Mouse (Mus musculus) midbrain, embryonic 10.5 days (tissue): ENCODE measurements around the gene Col1a2. TPM values are rescaled to one million over a fixed set of nuclear protein-coding genes. Genes with fewer than 3 reads are reported as not detected.

ENCODE experiments used
- DNase-seq: peaks from one replicate; pipeline ENCODE4 v3.0.0-alpha.2; 2017; ENCODE audit warnings: low spot score
- H3K27ac ChIP-seq: fragments of 300-500 bp; sonication (generic); replicated peaks from 2 replicates; pipeline ENCODE4 v1.5.1; 2016; ENCODE audit warnings: mild to moderate bottlenecking
- H3K27me3 ChIP-seq: fragments of 300-500 bp; sonication (generic); 2 replicates; pipeline ENCODE4 v1.6.1; 2016; ENCODE audit warnings: low read depth, mild to moderate bottlenecking; ENCODE audit not compliant: poor library complexity, severe bottlenecking
- H3K36me3 ChIP-seq: fragments of 300-500 bp; sonication (generic); 2 replicates; pipeline ENCODE4 v1.6.1; 2016; ENCODE audit warnings: mild to moderate bottlenecking, moderate library complexity
- H3K4me1 ChIP-seq: fragments of 300-500 bp; sonication (generic); 2 replicates; pipeline ENCODE4 v1.6.1; 2016
- H3K4me3 ChIP-seq: fragments of 300-500 bp; sonication (generic); 2 replicates; pipeline ENCODE4 v1.5.1; 2016; ENCODE audit warnings: mild to moderate bottlenecking, moderate library complexity
- H3K9me3 ChIP-seq: fragments of 300-500 bp; sonication (generic); replicated peaks from 2 replicates; pipeline ENCODE4 v1.6.1; 2016; ENCODE audit warnings: mild to moderate bottlenecking
- WGBS: fragments of 180-500 bp; shearing (Covaris S2); methylation state at CpG from one replicate; pipeline ENCODE4 v1.1.7; 2016; 5-methylcytosine and 5-hydroxymethylcytosine counted together
- polyA plus RNA-seq: library from polyadenylated mRNA; unstranded; fragments of >200 nt; fragmentation: Nextera tagmentation; extraction: Ambion mirVana; gene quantifications from 2 replicates; pipeline ENCODE4 v1.2.1, GENCODE M21; 2016

Col1a2 gene
- 84.9 and 139 TPM in 2 replicates for polyA plus RNA-seq

DNA sequence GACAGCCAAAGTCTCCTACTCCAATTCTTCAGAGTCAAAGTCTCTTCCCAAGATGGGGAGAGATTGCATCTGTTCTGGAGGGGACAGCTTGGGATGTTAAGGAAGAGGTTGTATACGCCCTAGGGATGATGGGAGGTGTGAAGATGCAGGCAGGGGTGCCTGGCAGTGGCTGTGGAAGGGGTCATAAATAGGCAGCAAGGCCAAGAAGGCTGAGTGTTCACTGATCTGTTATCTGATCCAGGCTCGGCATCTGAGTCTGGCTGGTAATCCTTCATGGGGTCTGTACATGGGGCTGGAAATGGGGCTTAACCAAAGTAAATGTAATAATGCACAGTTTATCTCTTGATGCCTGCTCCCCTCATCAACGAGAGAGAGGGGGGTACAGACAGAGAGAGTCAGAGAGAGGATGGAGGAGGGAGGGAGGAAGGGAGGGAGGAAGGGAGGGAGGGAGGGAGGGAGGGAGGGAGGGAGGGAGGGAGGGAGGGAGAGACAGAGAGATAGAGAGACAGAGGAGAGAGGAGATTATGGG lies at the start of gene Col1a2:
TSS of gene Col1a2 (plus strand) at position 212 of the 529 bp plus-strand sequence.
- no peaks in the 10 kb centered on the region for H3K36me3 ChIP-seq
- WGBS: 10% methylated on average over 3 of the region's 3 CpGs
- DNase-seq: peak; percentile 15
- H3K27me3 ChIP-seq: peaks cover 48% of the 10 kb centered on the region
- H3K27ac ChIP-seq: peak within 1 kb of the TSS; percentile 42
- peak within 1 kb of the TSS; percentile 58 for H3K4me3 ChIP-seq
- H3K4me1 ChIP-seq: peaks cover 25% of the 10 kb centered on the region
- no peaks in the 10 kb centered on the region for H3K9me3 ChIP-seq

DNA sequence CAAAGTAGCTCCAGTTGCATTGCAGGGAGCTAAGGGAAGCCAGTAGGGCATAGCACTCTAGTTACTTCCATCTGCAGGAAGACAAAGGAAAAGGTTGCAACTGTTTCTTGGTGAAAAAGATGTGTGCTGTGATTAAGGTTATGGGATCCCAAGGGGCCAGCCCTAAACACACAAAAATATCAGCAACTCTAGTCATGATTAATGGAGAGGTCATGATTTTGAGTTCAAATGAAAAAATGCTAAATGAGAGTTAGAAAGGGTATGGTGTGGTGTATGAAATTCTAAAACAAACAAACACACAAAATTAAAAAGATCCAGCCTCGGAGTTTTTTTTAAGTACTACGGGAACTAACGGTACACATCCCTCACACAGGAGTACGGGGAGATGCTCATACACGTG lies 49.1 kb upstream of the Col1a2 start:
- H3K27ac ChIP-seq: peak overlapping the region; percentile 39; the same call in 1 of the 2 replicates
- H3K4me3 ChIP-seq: no peak overlapping the region
- WGBS: 33% methylated on average over 5 of the region's 5 CpGs
- H3K27me3 ChIP-seq: no peaks in the 10 kb centered on the region
- DNase-seq: no peak
- H3K4me1 ChIP-seq: peaks cover 27% of the 10 kb centered on the region
- H3K9me3 ChIP-seq: no peaks in the 10 kb centered on the region
- H3K36me3 ChIP-seq: no peaks in the 10 kb centered on the region

DNA sequence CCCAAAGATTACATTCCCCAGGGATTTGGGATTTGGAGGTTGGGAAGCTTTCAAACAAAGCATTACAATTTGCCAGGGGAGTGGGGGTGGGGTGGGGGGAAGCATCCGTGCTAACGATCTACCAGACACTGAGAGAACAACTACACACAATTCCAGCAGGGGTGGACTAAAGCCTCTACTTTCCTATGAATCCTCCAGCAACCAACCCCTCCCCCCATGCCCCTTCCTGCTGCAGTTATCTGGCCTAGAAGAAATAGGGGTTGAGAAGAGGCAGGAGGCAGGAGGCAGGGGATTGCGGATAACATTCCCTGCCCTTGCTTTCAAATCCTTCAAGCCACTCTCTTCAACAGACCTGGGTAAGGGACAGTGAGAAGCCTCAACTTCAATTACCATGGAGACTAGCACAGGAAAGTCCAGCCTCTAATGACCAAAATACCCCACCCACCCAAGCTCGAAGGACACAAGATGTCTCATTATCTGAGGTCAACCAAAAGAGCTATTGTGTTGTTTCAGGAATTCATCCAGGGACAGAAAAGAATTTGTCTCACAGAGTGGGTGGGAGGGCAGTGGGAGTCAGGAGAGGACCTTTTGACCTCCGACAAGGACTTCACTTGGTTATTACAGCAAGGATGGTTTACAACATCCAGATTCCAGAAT lies 48.5 kb upstream of the Col1a2 start:
- Histone ChIP-seq H3K27me3 (no peaks in the 10 kb centered on the region), H3K27ac (peak overlapping the region; percentile 39; the same call in 1 of the 2 replicates), H3K36me3 (no peaks in the 10 kb centered on the region), H3K4me3 (no peak overlapping the region), H3K4me1 (peaks cover 27% of the 10 kb centered on the region), H3K9me3 (no peaks in the 10 kb centered on the region)
- DNase-seq: peak; percentile 30
- 15% methylated on average over 5 of the region's 5 CpGs for WGBS

DNA sequence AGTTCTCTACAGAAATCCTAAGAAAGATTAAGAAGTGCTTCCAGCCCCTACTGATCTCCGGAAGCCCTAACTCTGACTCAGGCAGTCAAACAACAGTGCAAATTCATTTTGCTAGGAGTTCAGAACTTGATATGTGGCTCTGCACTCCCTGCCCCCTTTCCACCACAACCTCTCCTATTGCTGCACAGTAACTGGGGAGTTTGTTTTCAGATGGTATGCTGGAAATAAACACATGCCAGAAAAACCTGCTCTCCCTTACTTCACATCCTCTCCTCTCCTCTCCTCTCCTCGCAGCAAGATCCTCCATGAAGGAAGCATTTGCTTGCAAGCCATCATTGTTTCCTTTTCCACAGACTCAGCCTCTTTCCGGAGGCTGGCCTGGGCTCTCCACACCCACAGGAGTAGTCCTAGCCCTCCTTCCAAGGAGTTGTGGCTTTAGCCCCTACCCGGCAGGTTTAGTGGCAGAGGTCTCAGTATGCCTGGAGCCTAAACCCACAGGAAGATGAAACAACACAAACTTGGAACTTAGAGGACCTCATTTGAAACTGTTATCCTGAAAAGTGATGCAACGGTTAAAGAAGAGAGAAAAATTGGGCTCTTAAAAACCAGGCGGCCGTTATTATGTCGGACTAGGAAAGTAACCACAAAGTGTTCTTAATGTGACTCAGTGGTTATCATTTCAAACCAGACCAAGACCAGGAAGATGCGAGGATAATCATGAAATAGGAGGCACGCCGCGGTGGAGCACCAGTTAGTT lies 47.7 kb upstream of the Col1a2 start:
- H3K4me1 ChIP-seq: peaks cover 27% of the 10 kb centered on the region
- DNase-seq: no peak
- peak overlapping the region; percentile 50; the same call in 1 of the 2 replicates for H3K27ac ChIP-seq
- H3K9me3 ChIP-seq: no peaks in the 10 kb centered on the region
- no peak overlapping the region for H3K4me3 ChIP-seq
- 67% methylated on average over 12 of the region's 12 CpGs for WGBS
- H3K36me3 ChIP-seq: no peaks in the 10 kb centered on the region
- H3K27me3 ChIP-seq: no peaks in the 10 kb centered on the region

DNA sequence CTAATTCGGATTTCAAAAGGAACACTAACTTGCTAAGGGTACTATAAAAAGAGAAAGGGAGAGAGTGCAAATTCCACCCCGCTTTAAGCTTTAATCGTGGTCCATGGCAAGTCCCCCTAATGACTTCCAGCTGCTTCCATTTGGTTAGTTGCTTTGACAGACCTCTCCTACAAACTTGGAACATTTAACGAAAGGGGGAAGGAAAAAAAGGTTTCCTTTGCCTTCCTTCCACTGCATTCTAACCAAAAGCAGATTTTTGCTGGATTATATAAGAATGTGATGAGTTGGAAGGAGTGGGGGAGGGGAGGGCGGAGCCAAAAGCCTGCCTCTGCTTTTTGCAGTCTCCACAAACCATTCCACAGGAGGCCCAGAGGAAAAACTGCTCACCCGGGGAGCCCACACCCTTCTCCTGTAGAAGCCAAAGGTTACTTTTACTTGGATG lies 47.0 kb upstream of the Col1a2 start:
- H3K4me1 ChIP-seq: peaks cover 27% of the 10 kb centered on the region
- no peaks in the 10 kb centered on the region for H3K27me3 ChIP-seq
- no peak overlapping the region for H3K27ac ChIP-seq
- no peaks in the 10 kb centered on the region for H3K9me3 ChIP-seq
- no peaks in the 10 kb centered on the region for H3K36me3 ChIP-seq
- no peak overlapping the region for H3K4me3 ChIP-seq
- DNase-seq: peak; percentile 32
- 27% methylated on average over 6 of the region's 6 CpGs for WGBS

DNA sequence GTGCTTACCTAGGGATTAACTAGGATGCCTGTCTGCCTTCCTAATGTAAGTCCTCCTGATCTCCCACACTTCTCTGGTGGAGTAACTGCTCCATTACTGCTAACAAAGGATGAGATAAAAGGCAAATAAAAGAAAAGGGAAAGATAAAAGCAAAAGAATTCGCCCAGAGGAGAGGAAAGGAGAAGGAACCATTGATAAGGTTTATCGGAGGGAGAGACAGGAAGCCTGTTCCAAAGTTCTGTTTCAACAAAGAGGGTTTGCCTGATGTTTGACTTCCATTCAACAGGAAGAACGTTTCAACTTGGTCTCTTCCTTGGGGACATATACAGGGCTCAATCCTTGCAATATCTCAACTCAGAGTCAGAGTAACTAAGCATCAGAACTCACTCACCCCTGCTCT lies 39.3 kb upstream of the Col1a2 start:
- WGBS: 25% methylated on average over 3 of the region's 3 CpGs

DNA sequence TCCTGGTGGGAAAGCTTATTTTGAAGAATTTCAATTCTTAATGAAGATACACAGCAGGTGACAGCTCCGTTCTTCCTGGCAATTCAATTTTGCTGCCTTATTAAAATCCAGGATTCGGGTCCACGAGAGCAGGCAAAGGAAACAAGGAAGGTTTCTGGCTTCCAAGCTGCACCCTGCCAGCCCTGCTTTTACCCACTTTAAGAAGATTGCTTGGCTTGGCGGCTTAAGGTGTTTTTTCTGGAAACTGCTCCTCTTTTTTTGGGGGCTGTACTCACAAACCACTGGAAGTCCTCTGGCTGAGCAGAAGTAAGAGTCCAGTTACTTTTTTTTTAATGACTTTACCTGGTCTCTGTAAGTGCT lies 21.1 kb upstream of the Col1a2 start:
- Histone ChIP-seq H3K27me3 (no peaks in the 10 kb centered on the region), H3K9me3 (no peaks in the 10 kb centered on the region), H3K36me3 (no peaks in the 10 kb centered on the region), H3K4me1 (peaks cover 6% of the 10 kb centered on the region), H3K27ac (no peak overlapping the region), H3K4me3 (no peak overlapping the region)
- WGBS: 65% methylated on average over 4 of the region's 4 CpGs
- DNase-seq: no peak

More for the DNA sequence above, 39.3 kb upstream of the Col1a2 start:
- peaks cover 14% of the 10 kb centered on the region for H3K4me1 ChIP-seq
- no peaks in the 10 kb centered on the region for H3K27me3 ChIP-seq
- H3K4me3 ChIP-seq: no peak overlapping the region
- H3K9me3 ChIP-seq: 0 out of 2 replicates have a peak, but pooled peaks cover 5% of the 10 kb centered on the region
- H3K36me3 ChIP-seq: no peaks in the 10 kb centered on the region
- DNase-seq: no peak
- H3K27ac ChIP-seq: no peak overlapping the region; the same call in 1 of the 2 replicates

DNA sequence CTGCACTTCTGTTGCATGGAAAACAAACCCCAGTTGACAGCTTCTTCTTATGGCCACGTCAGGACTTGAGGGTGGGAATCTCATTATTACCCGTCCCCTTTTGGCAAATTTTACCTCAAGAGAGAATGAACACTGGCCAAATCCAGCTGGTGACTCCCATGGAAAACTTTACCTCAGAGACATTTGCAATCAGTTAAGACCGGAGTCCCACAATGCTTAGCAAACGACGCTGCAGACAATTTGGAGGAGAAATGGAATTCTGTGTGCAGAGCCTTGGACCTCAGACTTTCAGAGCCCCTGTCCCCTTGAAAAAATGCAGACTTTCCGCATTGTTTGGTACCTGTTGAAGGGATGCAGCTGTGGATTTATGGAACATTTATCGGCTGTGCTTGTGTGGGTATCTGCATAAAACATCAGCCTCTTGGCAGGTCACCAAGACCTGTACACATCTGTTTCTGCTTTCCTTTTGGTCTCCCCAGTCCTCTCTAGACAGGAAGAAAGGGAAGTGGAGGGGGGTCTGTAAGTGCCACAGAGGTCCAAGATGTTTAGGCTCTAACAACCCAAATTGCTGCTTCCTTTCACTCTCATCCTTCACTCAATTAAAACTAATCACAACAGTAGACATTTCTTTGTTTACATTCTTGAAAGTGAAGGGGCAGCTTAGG lies 20.5 kb upstream of the Col1a2 start:
- 75% methylated on average over 7 of the region's 7 CpGs for WGBS
- Histone ChIP-seq H3K4me3 (no peak overlapping the region), H3K4me1 (peaks cover 11% of the 10 kb centered on the region), H3K27ac (no peak overlapping the region), H3K27me3 (no peaks in the 10 kb centered on the region), H3K9me3 (no peaks in the 10 kb centered on the region), H3K36me3 (no peaks in the 10 kb centered on the region)
- no peak for DNase-seq

DNA sequence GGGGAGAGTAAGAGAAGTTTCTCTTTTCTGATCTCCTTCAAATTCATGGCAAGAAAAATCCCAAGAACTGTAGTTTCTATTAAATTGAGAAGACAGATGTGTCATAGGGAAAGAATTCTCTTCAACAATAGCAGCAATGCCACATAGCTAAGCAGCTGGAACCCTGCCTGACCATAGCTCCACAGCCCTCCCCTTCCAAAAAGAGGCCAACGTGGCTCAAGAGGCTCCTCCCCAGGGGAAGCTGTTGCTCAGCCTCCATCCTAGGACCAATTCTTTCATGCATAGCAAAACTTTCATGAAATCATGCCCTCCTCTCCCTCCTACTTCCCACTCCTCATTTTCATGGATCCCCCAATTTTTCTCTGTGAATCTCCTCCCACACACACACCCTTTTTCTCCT lies 16.3 kb upstream of the Col1a2 start:
- Histone ChIP-seq H3K9me3 (no peaks in the 10 kb centered on the region), H3K4me1 (peaks cover 21% of the 10 kb centered on the region), H3K36me3 (no peaks in the 10 kb centered on the region), H3K27me3 (no peaks in the 10 kb centered on the region), H3K4me3 (no peak overlapping the region), H3K27ac (peak overlapping the region; percentile 49; the same call in 1 of the 2 replicates)
- no peak for DNase-seq
- WGBS: 23% methylated on average over 1 of the region's 1 CpGs

DNA sequence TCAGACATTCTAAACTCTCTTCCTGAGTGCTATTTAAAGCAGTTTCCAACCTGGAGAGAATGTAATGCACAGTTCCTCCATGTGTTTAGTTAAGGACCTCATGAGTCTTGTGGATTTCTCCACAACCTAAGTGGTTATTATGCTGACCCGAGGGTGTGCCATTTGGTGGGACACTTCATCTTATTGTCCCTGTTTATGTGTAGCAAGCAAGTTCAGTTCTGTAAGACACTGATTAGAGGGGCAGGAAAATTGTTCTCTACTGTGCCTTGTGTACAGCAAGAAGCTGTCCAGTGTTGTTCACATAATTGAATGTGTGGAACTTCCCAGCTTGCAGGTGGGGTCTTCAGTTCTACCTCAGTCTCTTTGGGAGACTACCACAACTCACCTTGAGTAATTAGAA lies 15.6 kb upstream of the Col1a2 start:
- H3K4me1 ChIP-seq: peaks cover 21% of the 10 kb centered on the region
- no peak for DNase-seq
- 78% methylated on average over 1 of the region's 1 CpGs for WGBS
- H3K4me3 ChIP-seq: no peak overlapping the region
- H3K27me3 ChIP-seq: no peaks in the 10 kb centered on the region
- H3K36me3 ChIP-seq: no peaks in the 10 kb centered on the region
- H3K9me3 ChIP-seq: no peaks in the 10 kb centered on the region
- peak overlapping the region; percentile 49; the same call in 1 of the 2 replicates for H3K27ac ChIP-seq

DNA sequence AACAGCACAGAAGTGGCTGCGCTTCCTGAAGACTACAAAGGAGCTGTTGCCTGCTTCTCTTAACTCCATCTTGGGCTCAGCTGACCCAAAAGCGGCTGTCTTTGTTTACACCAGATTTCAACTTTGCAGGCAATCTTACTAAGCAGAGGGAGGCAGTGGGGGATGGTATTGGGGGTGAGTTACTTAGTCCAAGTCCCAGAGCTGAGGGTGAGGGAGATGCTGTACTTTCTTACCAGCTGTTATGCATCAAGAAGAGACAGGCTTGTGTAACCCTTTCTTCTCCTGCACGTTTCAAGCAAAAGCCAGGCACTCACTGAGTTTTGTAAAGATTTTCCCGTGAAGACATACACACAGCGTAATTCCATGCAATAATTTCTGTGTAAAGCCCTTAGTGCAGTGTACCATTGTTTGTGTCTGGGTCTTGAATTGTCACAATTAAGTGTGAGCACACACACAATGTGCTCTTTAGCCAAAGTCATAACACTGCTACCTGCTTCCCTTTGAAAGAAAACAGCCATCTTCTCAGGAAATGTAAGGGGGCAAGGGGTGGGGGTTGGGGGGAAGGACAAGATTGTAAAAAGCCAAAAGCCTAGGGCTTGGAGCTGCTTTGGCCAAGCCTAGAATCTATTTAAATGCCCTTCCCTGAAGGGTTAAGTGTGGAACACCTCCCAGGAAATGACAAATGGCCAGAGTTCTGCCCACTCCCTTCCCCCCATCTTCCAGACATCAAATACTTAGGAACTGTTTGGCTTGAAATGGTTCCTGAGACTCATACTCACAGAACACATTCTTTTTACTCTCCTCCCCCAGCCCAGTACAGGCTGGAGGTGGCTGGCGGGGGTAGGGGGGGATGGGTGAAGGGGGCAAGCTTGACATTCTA lies 15.0 kb upstream of the Col1a2 start:
- Histone ChIP-seq H3K4me3 (no peak overlapping the region), H3K9me3 (no peaks in the 10 kb centered on the region), H3K27ac (peak overlapping the region; percentile 49; the same call in 1 of the 2 replicates), H3K36me3 (no peaks in the 10 kb centered on the region), H3K4me1 (peaks cover 19% of the 10 kb centered on the region), H3K27me3 (no peaks in the 10 kb centered on the region)
- DNase-seq: peak; percentile 25
- 49% methylated on average over 6 of the region's 6 CpGs for WGBS

DNA sequence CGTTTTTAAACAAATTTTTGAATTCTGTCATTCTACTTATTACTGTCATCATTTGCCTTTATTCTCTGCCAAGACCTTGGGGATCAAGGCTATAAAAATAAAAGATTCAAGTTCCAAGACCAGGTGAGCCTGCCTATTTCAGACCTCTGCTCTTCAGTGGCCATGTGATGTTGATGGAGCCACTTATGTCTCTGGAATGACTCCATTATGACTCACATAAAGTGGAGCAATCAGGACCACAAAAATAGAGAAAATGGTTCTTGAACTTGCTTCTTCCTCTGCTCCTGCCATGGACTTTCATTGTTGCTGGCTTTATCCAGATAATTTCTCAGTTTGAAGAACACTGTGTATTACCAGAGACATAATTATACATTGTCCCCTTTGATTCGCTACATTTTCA lies 10.9 kb upstream of the Col1a2 start:
- H3K4me1 ChIP-seq: peaks cover 15% of the 10 kb centered on the region
- no peak for DNase-seq
- H3K27ac ChIP-seq: no peak overlapping the region
- H3K9me3 ChIP-seq: no peaks in the 10 kb centered on the region
- no peaks in the 10 kb centered on the region for H3K36me3 ChIP-seq
- no peak overlapping the region for H3K4me3 ChIP-seq
- no peaks in the 10 kb centered on the region for H3K27me3 ChIP-seq
- WGBS: 85% methylated on average over 2 of the region's 2 CpGs
